Mouse (Mus musculus) intestine, embryonic 16.5 days (tissue): ENCODE results near the gene Ceacam9. TPM values are rescaled to one million over a fixed set of nuclear protein-coding genes. Genes with fewer than 3 reads are reported as not detected.

Experiments
- ATAC-seq: fragments of 200-750 bp; cut with Nextera tagmentation; 2 replicates; pipeline ENCODE4 v1.8.0; 2017; ENCODE audit warnings: moderate TSS enrichment, moderate library complexity
- H3K27ac ChIP-seq: fragments of 300-500 bp; sonication (generic); 2 replicates; pipeline ENCODE4 v1.5.1; 2014; ENCODE audit warnings: mild to moderate bottlenecking, low read length
- H3K27me3 ChIP-seq: fragments of 300-500 bp; sonication (generic); replicated peaks from 2 replicates; pipeline ENCODE4 v1.6.1; 2014; ENCODE audit warnings: low read length, control low read depth, mixed read lengths; ENCODE audit not compliant: control insufficient read depth, insufficient read depth
- H3K36me3 ChIP-seq: fragments of 300-500 bp; sonication (generic); 2 replicates; pipeline ENCODE4 v1.6.1; 2014; ENCODE audit warnings: low read length, control low read depth; ENCODE audit not compliant: control insufficient read depth, insufficient read depth
- H3K4me1 ChIP-seq: fragments of 300-500 bp; sonication (generic); 2 replicates; pipeline ENCODE4 v1.6.1; 2014; ENCODE audit warnings: low read length, control low read depth, mixed read lengths; ENCODE audit not compliant: control insufficient read depth, insufficient read depth
- H3K4me2 ChIP-seq: fragments of 300-500 bp; sonication (generic); 2 replicates; pipeline ENCODE4 v1.6.1; 2014; ENCODE audit warnings: low read depth, low read length, control low read depth
- H3K4me3 ChIP-seq: fragments of 300-500 bp; sonication (generic); 2 replicates; pipeline ENCODE4 v1.5.1; 2014; ENCODE audit warnings: mild to moderate bottlenecking, low read length
- H3K9ac ChIP-seq: fragments of 300-500 bp; sonication (generic); 2 replicates; pipeline ENCODE4 v1.6.1; 2014; ENCODE audit warnings: low read depth, low read length
- H3K9me3 ChIP-seq: fragments of 300-500 bp; sonication (generic); 2 replicates; pipeline ENCODE4 v1.6.1; 2016; ENCODE audit warnings: low read length, control low read depth; ENCODE audit not compliant: control insufficient read depth
- WGBS: fragments of 180-500 bp; shearing (Covaris S2); extraction: QIAGEN DNeasy Blood & Tissue Kit; methylation state at CpG from one replicate; pipeline ENCODE4 v1.1.7; 2014; 5-methylcytosine and 5-hydroxymethylcytosine counted together
- polyA plus RNA-seq: library from polyadenylated mRNA; unstranded; fragments of >200 nt; fragmentation: Nextera tagmentation; extraction: Ambion mirVana; gene quantifications from 2 replicates; pipeline ENCODE4 v1.2.1, GENCODE M21; 2015

Ceacam9 gene
- polyA plus RNA-seq, 1 experiment from 2014 or later: not detected

DNA sequence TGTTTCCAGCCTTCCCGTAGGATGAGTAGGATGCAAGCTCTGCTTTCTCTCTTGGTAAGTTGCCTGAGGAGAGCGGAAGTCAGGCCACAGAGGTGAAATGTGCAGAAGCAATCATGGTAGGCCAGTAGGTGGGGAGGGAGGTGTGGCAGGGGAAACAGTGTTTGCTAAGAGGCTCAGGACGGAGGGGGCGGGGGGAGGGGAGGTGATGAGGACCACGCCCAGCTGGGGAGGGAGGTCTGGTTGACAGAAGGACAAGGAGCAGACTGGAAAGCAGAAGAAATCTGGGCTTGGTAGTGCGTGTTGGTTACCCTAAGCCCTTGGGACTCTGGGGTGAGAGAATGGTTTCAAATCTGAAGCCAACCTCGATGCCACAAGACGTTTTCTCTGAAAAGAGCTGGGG, 38.6 kb downstream of the Ceacam9 start:
- Histone ChIP-seq H3K27ac (no peak overlapping the region), H3K9me3 (no peaks in the 10 kb centered on the region), H3K27me3 (no peaks in the 10 kb centered on the region), H3K9ac (no peak overlapping the region), H3K4me3 (no peak overlapping the region), H3K4me1 (peaks cover 3% of the 10 kb centered on the region; the same call in 1 of the 2 replicates), H3K4me2 (no peak overlapping the region), H3K36me3 (no peaks in the 10 kb centered on the region)
- WGBS: 23% methylated on average over 8 of the region's 8 CpGs
- peak; percentile 64 for ATAC-seq

DNA sequence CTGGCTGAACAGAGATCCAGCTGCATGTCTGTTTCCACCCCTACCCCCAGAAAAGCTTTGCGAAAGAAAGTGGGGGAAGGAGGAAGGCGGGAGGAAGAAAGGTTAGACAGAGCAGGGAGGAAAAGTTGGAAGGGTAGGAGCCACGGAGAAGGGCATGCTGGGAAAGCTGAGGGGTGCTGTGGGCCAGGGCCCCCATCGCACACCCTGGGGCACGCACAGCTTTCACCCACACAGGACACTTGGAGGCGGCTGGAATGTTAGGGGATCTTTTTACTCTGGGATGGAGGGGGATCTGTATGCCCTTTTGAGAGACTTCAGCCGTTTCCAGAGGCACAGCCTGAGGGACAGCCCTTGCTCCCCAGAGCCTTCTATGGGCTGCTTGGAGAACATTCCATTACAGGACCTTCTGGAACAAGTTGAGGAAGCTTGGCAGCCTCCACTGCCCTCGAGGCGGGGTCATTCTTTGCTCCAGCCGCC, 39.3 kb downstream of the Ceacam9 start:
- Histone ChIP-seq H3K4me1 (peaks cover 3% of the 10 kb centered on the region; the same call in 1 of the 2 replicates), H3K9me3 (no peaks in the 10 kb centered on the region), H3K4me2 (no peak overlapping the region), H3K27ac (peak overlapping the region; percentile 68), H3K27me3 (no peaks in the 10 kb centered on the region), H3K36me3 (no peaks in the 10 kb centered on the region), H3K4me3 (no peak overlapping the region), H3K9ac (peak overlapping the region; percentile 43; the same call in 1 of the 2 replicates)
- peak; percentile 58; the same call in 1 of the 2 replicates for ATAC-seq
- 45% methylated on average over 10 of the region's 10 CpGs for WGBS

DNA sequence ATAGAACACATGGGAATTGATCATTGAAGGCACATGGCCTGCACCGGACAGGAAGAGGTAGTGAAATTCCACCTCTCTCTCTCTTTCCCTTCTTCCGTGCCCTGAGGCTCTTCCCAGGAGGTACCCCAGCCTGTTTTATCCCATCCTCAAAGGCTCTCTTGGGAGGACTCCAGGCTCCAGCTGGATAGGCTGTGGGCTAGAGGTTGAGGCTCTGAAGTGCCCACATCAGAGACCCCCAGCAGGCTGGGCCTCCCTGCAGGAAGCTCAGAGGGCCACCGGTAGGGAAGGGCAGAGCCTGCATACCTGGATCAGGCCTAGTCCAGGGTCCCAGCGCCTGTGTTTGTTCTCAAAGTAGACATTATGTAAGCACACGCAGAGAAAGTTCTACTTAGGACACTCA, 39.9 kb downstream of the Ceacam9 start:
- no peak for ATAC-seq
- no peaks in the 10 kb centered on the region for H3K27me3 ChIP-seq
- no peaks in the 10 kb centered on the region for H3K9me3 ChIP-seq
- H3K9ac ChIP-seq: no peak overlapping the region
- peaks cover 3% of the 10 kb centered on the region; the same call in 1 of the 2 replicates for H3K4me1 ChIP-seq
- H3K36me3 ChIP-seq: no peaks in the 10 kb centered on the region
- H3K4me2 ChIP-seq: no peak overlapping the region
- 50% methylated on average over 5 of the region's 5 CpGs for WGBS
- H3K4me3 ChIP-seq: no peak overlapping the region
- no peak overlapping the region for H3K27ac ChIP-seq

DNA sequence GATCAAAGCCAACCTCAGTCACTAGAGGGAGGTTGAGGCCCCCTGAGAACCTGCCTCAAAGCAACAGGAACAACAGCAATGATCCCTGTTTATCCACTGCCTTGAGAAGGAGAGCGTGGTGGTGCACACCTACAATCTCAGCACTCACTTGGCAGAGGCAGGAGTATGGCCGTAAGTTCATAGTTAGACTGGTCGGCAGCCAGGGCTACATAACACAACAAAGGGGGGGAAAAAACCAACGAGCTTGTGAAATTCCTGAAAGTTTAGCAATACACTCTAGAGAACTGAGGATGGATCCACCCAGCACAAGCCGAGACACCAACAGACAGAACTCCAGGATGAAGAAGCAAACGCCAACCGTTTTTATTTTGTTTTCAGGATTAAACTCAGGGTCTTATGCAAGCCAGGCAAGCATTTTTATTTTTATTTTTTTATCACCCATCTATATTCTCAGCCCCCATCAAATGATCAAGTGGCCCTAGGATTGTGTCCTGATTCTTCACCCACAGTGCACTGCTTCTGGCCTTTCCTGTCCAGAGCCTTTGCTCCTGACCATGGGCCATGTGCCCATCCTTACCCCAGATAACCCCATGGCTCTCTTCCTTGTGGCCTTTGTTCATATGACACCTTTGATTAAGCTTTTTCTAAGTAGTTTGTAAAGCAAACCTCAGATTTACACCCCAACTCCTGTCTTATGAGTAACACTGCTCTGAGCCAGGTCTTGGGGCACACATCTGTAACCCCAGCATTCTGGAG, 41.9 kb downstream of the Ceacam9 start:
- Histone ChIP-seq H3K36me3 (no peaks in the 10 kb centered on the region), H3K27ac (no peak overlapping the region), H3K27me3 (no peaks in the 10 kb centered on the region), H3K9me3 (no peaks in the 10 kb centered on the region), H3K4me1 (peaks cover 3% of the 10 kb centered on the region; the same call in 1 of the 2 replicates), H3K9ac (no peak overlapping the region), H3K4me3 (no peak overlapping the region), H3K4me2 (no peak overlapping the region)
- no peak for ATAC-seq
- 83% methylated on average over 7 of the region's 7 CpGs for WGBS

DNA sequence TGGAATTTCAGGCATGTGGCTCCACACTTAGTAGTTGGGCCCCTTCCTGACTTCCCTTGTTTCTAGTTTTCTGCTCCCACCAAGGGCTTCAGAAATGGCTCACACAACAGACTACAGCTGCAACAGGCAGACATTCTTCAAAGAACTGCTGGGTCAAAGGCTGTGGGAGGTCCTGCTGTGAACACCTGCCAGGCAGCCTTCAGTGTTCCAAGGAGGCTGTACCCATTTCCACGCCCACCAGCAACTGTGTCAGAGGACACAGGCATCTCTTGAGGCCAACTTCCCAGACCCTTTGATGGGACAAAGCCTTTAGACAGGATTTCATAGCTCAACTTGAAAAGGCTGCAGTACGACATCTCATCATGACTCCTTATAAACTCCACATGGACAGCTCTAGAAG, 44.7 kb downstream of the Ceacam9 start:
- Histone ChIP-seq H3K4me1 (no peaks in the 10 kb centered on the region), H3K9me3 (peaks cover 8% of the 10 kb centered on the region), H3K4me3 (no peak overlapping the region), H3K9ac (no peak overlapping the region), H3K36me3 (no peaks in the 10 kb centered on the region), H3K27me3 (no peaks in the 10 kb centered on the region), H3K27ac (no peak overlapping the region), H3K4me2 (no peak overlapping the region)
- ATAC-seq: no peak
- WGBS: 51% methylated on average over 2 of the region's 2 CpGs

Other genes starting within 250 kb of the Ceacam9 start
- gene Npas1, start 244.2 kb upstream of the Ceacam9 start, polyA plus RNA-seq: 0.13 and 0.27 TPM in 2 replicates
- gene Arhgap35, start 106.9 kb upstream of the Ceacam9 start, polyA plus RNA-seq: 7.3 and 7.8 TPM in 2 replicates
- gene Ceacam15, start 46.2 kb upstream of the Ceacam9 start, polyA plus RNA-seq: not detected in 2 replicates
- 266 and 271 TPM in 2 replicates for gene Ap2s1, start 16.5 kb downstream of the Ceacam9 start, polyA plus RNA-seq
- gene Slc1a5, start 59.4 kb downstream of the Ceacam9 start, polyA plus RNA-seq: 44.5 and 49.0 TPM in 2 replicates
- 68.9 and 72.3 TPM in 2 replicates for gene Strn4, start 94.0 kb downstream of the Ceacam9 start, polyA plus RNA-seq
- gene Fkrp, start 94.8 kb downstream of the Ceacam9 start, polyA plus RNA-seq: 20.3 and 22.3 TPM in 2 replicates
- 10.3 and 11.5 TPM in 2 replicates for gene Prkd2, start 121.0 kb downstream of the Ceacam9 start, polyA plus RNA-seq
- 1.6 and 1.7 TPM in 2 replicates for gene Dact3, start 153.4 kb downstream of the Ceacam9 start, polyA plus RNA-seq
- 7.8 and 9.2 TPM in 2 replicates for gene Gng8, start 169.9 kb downstream of the Ceacam9 start, polyA plus RNA-seq
- 2.5 and 3.2 TPM in 2 replicates for gene Ptgir, start 184.6 kb downstream of the Ceacam9 start, polyA plus RNA-seq
- 163 and 171 TPM in 2 replicates for gene Calm3, start 202.2 kb downstream of the Ceacam9 start, polyA plus RNA-seq
- gene Pnmal2, start 222.8 kb downstream of the Ceacam9 start, polyA plus RNA-seq: 4.9 and 5.4 TPM in 2 replicates
- gene Pnmal1, start 237.8 kb downstream of the Ceacam9 start, polyA plus RNA-seq: 2.7 and 2.9 TPM in 2 replicates